Mouse (Mus musculus) heart, postnatal 36 days (tissue): ENCODE measurements around the gene Gfpt2. TPM values are rescaled to one million over a fixed set of nuclear protein-coding genes. Genes with fewer than 3 reads are reported as not detected.
A peak's percentile ranks its signal among the peaks of the same experiment; 100 is the strongest.

Source experiments
- DNase-seq, 2 experiments: peaks; one replicate each; pipeline ENCODE4 v3.0.0; 2021 to 2022
- intact Hi-C: fragments of 180-260 bp; cut with DNase I; formaldehyde crosslinking; loops from one replicate; pipeline ENCODE4 v1.15.1; 2025
- microRNA-seq, 2 experiments: library from miRNA; unstranded; fragments of <30 nt; microRNA quantifications; one replicate each; pipeline ENCODE4 v1.2.0; 2021; ENCODE audit warnings: borderline number of aligned reads in 2 of 2
- total RNA-seq, 2 experiments: library from RNA; stranded (reverse); gene quantifications; 2 replicates each; pipeline ENCODE4 v1.2.3; 2021

The Gfpt2 gene
- total RNA-seq, 2 experiments from 2014 or later = 11.6 to 12.2 TPM

DNA sequence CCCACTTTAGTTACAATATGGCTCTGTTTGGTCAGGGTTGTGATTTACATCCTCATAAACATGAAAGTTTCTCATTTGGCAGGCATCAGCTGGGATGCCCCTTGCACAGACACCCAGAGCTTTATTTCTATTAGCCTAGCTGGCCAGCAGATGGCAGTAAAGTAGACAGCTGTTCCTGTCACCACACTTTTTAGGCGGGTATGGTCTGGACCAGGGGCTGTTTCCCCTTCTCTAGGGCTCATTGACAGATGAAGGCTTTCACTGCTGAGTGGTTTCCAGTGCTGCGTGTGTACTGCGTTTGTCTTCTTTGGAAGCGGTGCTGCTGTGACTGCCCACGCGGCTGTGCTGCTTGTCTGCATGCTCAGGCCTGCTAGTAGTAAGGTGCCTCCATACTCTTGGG lies 77.9 kb downstream of the Gfpt2 start:
- DNase-seq = peak; percentile 16 to 23
- intact Hi-C loops = no loop called here

- DNase-seq = no peak
- intact Hi-C loops = no loop called here
These were observed 78.8 kb downstream of the Gfpt2 start for GRCm38 (mm10) chr11:49872779-49873178.

- DNase-seq = peak in 1 of 2 experiments; percentile 10
These were observed 83.2 kb downstream of the Gfpt2 start for GRCm38 (mm10) chr11:49876948-49877817.

DNA sequence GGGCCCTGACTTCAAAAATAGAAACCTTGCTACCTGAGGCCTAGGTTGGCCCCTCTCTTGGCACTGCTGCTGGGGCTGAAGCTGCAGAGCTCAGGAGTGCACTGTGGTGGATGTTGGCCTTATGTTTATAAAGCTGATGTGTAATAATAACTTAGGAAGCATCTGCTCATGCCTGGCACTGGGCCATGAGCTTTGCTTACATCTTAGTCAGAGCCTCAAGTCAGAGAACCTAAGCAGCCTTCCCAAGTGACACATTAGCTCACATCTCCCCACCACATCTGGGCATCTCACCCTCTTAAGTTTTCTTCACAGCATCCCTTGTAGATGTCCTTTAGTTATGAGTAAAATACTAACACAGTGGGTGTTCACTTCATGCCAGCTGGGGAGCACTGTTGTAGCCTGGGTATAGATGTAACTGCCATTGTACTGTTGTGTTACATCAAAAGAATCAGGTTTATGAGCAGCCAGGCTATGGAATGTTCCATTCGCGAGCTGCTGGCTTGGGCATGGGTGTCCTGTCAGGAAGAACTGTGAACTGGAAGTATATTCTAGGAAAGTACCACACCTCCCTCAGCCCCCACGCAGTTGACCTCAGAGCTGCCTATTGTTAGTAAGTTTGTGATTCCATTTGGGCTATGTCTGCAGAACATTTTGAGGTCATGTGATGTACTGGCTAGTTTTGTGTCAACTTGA lies 86.1 kb downstream of the Gfpt2 start:
- no peak for DNase-seq
- intact Hi-C loops = no loop called here

More at GRCm38 (mm10) chr11:49876948-49877817, 83.2 kb downstream of the Gfpt2 start:
- intact Hi-C loops = no loop called here

DNA sequence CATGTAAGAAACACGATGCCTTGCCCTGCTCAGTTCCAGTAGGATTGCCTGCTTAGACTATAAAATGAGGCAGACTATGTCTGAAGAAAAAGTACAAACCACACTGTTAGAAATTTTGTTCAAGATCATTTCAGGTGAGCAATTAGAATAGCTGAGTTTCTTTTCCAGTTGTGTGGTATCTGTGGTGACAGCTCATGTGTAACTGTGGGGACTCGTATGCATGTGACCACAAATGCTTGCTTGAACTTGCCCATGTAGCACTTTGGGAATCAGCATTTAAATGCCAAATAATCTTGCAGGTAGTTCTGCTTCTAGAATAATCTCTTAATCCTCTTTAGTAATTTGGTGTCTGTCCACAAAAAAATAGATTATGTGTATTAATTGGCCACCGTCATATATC lies 89.4 kb downstream of the Gfpt2 start:
- intact Hi-C loops = no loop called here

More for the DNA sequence above, 89.4 kb downstream of the Gfpt2 start:
- no peak for DNase-seq

Small RNA genes lying within 50 kb of the gene (microRNA-seq; reads per million reads assigned to microRNA genes)
- gene Gm23813 = 0 reads per million in 2 experiments

Other genes with a start within 250 kb of the Gfpt2 start
- gene Olfr1380, start 237.3 kb upstream of the Gfpt2 start, total RNA-seq = not detected
- 10 to 100 TPM; 10.3 to 11.6 TPM for gene Flt4, start 184.9 kb upstream of the Gfpt2 start, total RNA-seq
- gene Scgb3a1, start 130.6 kb upstream of the Gfpt2 start, total RNA-seq = 1 to 10 TPM in 1 of 2 experiments, not detected in 1; 1.2 TPM
- gene Cnot6, start 81.5 kb upstream of the Gfpt2 start, total RNA-seq = 10 to 100 TPM; 20.4 to 21.3 TPM
- gene Mapk9, start 52.6 kb downstream of the Gfpt2 start, total RNA-seq = 10 to 100 TPM; 39.9 to 44.1 TPM
- gene Rasgef1c, start 107.7 kb downstream of the Gfpt2 start, total RNA-seq = under 1 TPM; 0.31 to 0.46 TPM
- 10 to 100 TPM; 50.2 to 51.7 TPM for gene Rnf130, start 231.2 kb downstream of the Gfpt2 start, total RNA-seq